Mouse (Mus musculus): ENCODE data around the gene Ccl8. TPM values are rescaled to one million over a fixed set of nuclear protein-coding genes. Genes with fewer than 3 reads are reported as not detected.
A peak's percentile ranks its signal among the peaks of the same experiment; 100 is the strongest.

Gene Ccl8
- total RNA-seq (2021): 1 to 10 TPM in 1 of 2 experiments, under 1 TPM in 1; 0.67 to 1.5 TPM

- intact Hi-C loops (cut with DNase I): no loop called here
- DNase-seq: no peak
Observed at GRCm38 (mm10) chr11:82114885-82115284, at the start of gene Ccl8. TSS of gene Ccl8 (plus strand) at chr11:82115185.

- intact Hi-C loops (cut with DNase I): no loop called here
Observed at GRCm38 (mm10) chr11:82066953-82067571, 47.9 kb upstream of the Ccl8 start.

DNA sequence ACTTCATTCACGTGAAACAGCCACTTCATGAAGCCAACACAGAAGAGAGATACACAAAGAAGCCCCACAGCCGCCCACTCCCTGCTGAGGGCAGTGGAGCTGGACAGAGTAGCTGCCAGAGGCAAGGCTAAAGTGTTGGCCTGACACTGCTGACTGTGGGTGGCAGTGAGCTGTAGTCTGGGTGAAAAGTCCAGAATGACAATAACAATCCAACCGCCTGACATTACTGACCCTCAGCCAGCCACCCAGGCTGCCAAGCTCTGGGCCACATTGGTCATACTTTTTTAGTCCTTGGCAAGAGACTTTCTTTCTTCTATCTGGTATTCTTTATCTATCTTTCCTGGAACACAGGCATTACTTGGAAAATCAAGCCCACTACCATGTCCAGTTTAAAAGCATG, 43.9 kb upstream of the Ccl8 start:
- intact Hi-C loops (cut with DNase I): no loop called here
- peak in 1 of 2 experiments; percentile 24 for DNase-seq

More at GRCm38 (mm10) chr11:82066953-82067571, 47.9 kb upstream of the Ccl8 start:
- DNase-seq: no peak

GRCm38 (mm10) chr11:82072374-82072773, 42.6 kb upstream of the Ccl8 start:
- intact Hi-C loops (cut with DNase I): no loop called here

GRCm38 (mm10) chr11:82072984-82073383, 42.0 kb upstream of the Ccl8 start:
- DNase-seq: no peak
- intact Hi-C loops (cut with DNase I): no loop called here

More at GRCm38 (mm10) chr11:82072374-82072773, 42.6 kb upstream of the Ccl8 start:
- DNase-seq: no peak

- intact Hi-C loops (cut with DNase I): no loop called here
- DNase-seq: no peak
Observed at GRCm38 (mm10) chr11:82073686-82074085, 41.3 kb upstream of the Ccl8 start.

DNA sequence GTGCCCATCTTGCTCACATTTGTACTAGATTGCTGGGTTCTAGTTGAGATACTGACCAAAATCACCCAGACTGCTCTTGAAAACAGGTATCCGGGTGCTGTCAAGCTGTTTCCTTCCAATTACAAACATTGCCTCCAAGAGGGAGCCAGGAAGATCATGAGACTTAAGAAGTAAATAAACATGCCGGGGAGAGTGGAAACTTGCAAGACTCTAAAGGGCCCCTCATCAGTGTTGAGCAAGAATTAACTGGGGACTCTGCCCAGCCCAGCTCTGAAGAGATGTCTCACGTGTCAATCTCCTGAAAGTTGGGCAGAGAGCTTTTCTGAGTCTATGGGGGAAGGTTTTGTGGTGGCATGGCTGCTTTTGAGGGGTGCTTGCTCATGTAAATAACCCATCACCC, 38.0 kb upstream of the Ccl8 start:
- DNase-seq: no peak
- intact Hi-C loops (cut with DNase I): no loop called here

DNA sequence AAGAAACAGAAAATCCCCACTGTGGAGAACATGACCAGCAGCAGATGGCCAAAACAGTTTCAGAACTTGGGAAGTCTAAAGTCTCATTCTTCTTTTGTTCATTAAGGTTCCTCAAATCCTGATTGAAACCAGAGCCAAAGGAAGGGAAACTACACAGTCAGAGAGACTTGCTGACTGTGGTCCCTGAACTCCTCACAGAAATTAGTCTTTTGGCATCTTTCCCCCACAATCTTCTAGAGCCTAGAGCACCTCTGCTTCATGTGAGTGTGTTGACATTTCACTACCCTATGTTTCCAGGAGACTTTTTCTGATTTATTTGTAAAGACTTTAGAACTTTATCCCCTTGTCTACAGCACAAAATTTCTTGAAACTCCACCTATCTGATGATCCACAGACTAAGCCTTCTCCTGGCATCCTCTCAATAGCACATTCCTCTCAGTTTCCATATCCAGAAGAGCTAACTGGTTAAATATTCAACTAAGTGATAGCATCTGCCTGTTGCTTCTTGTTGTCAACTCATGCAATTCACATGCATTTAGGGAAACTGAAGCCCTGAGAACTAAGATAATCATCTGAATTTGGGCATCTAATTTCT, 36.8 kb upstream of the Ccl8 start:
- intact Hi-C loops (cut with DNase I): no loop called here
- no peak for DNase-seq

GRCm38 (mm10) chr11:82080865-82081264, 34.1 kb upstream of the Ccl8 start:
- intact Hi-C loops (cut with DNase I): no loop called here

DNA sequence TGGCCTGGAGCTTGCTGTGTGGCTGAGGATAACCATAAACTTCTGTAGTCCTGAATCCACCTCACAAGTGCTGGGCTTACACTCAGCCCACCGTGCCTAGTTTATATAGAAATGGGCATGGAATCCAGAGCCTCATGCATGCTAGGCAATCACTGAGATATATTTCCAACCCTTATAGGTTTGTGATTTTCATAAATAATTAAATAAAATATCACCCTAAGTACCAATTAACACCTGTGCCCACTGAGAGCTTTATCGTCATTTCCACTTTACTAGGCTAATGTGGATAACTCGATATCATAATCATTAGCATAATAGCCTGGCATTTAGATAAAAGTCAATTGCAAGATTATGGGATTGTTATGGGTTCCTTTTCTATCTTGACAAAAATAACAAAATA, 30.6 kb upstream of the Ccl8 start:
- intact Hi-C loops (cut with DNase I): no loop called here

More at GRCm38 (mm10) chr11:82080865-82081264, 34.1 kb upstream of the Ccl8 start:
- no peak for DNase-seq

GRCm38 (mm10) chr11:82099511-82100323, 15.3 kb upstream of the Ccl8 start:
- DNase-seq: no peak
- intact Hi-C loops (cut with DNase I): no loop called here

More for the DNA sequence above, 30.6 kb upstream of the Ccl8 start:
- DNase-seq: no peak

- DNase-seq: no peak
- intact Hi-C loops (cut with DNase I): no loop called here
Observed at GRCm38 (mm10) chr11:82101087-82101486, 13.9 kb upstream of the Ccl8 start.

DNA sequence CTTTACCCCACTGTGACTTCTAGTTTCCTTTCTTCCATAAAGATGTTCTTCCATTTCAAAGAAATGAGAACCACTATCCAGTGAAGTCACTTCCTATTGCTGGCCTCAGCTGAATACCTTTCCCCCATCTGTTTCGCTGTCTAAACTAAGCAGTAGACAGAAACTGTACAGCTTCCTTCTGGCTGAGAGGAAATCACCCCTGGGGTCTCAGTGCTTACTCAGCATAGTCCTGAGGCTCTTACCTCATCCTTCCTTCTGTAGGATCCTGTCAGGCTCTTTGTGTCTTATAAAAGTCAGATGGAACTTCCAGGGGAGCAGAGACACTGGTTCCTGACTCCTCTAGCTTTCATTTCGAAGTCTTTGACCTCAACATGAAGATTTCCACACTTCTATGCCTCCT, 13.5 kb upstream of the Ccl8 start, which contains the start of gene Ccl12:
Ccl12 (plus strand) TSS at position 317 of the 400 bp plus-strand sequence.
- intact Hi-C loops (cut with DNase I): no loop called here
- no peak for DNase-seq

GRCm38 (mm10) chr11:82109611-82110010, 5.4 kb upstream of the Ccl8 start:
- intact Hi-C loops (cut with DNase I): no loop called here
- no peak for DNase-seq

- no peak for DNase-seq
- intact Hi-C loops (cut with DNase I): no loop called here
Observed at GRCm38 (mm10) chr11:82110372-82111248, 4.4 kb upstream of the Ccl8 start.

GRCm38 (mm10) chr11:82116041-82116440, 1.1 kb downstream of the Ccl8 start:
- DNase-seq: no peak
- intact Hi-C loops (cut with DNase I): no loop called here

- no peak for DNase-seq
Observed at GRCm38 (mm10) chr11:82132977-82133376, 18.0 kb downstream of the Ccl8 start.

DNA sequence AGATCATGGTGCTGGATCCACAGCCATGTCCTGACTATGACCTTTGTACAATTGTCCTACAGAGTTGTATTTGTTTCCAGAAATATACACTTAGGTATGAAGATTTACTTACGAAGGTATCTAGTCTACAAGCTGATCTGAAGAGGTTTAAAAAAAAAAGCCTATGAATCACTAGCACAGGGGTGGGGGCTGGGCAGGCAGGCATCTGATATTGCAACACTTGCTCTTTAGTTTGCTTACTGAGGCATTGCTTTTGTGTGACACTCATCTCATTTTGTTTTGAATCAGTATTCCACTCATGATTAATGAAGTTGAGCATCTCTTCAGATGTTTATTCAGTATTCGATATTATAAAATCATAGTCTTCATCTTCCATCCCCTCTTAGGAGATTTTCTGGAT, 21.2 kb downstream of the Ccl8 start:
- intact Hi-C loops (cut with DNase I): no loop called here
- DNase-seq: no peak

More at GRCm38 (mm10) chr11:82132977-82133376, 18.0 kb downstream of the Ccl8 start:
- intact Hi-C loops (cut with DNase I): no loop called here

DNA sequence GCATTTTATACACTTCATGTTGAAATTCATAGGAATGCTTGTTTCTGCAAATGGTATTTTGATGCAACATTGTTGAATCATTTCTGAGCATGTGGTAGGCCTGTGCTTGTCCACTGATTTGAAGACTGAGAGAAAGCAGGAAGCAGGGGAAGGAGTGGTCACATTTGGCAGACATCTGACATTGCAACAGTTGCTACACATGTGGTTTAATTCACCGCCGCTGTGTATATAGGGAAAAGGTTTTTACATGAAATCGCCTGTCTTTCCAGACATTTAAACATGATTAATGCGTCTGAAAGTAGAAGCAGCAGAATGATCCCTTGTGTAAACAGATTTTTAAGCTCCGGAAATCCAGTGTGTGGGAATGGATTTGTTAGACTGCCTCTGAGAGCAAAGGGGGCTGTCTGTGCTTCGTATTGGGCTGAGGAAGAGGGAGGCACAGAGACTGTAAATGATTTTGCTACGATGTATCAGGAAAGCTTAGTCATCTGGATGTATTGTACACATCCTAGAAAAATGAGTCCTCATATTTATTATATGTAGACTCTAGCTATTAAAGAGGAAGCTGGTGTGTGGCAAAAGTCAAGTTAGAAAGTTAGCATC, 24.6 kb downstream of the Ccl8 start:
- peak in 1 of 2 experiments; percentile 18 for DNase-seq
- intact Hi-C loops (cut with DNase I): no loop called here

GRCm38 (mm10) chr11:82159126-82159525, 44.1 kb downstream of the Ccl8 start:
- no peak for DNase-seq
- intact Hi-C loops (cut with DNase I): no loop called here

Measured in heart, postnatal 36 days (tissue).